Mouse (Mus musculus): ENCODE results near the gene Mapk12. TPM values are rescaled to one million over a fixed set of nuclear protein-coding genes. Genes with fewer than 3 reads are reported as not detected.
A peak's percentile ranks its signal among the peaks of the same experiment; 100 is the strongest.

The Mapk12 gene
- polyA plus RNA-seq, 1 experiment, result 49.8 TPM

GRCm38 (mm10) chr15:89138046-89138405, 2.5 kb downstream of the Mapk12 start:
- no peak for DNase-seq (ENCODE audit: low spot score)

GRCm38 (mm10) chr15:89137378-89138045, 3.0 kb downstream of the Mapk12 start:
- DNase-seq (ENCODE audit: low spot score), result no peak

GRCm38 (mm10) chr15:89136461-89137155, 3.9 kb downstream of the Mapk12 start:
- no peak for DNase-seq (ENCODE audit: low spot score)

- DNase-seq (ENCODE audit: low spot score), result no peak
These were observed 9.2 kb downstream of the Mapk12 start for GRCm38 (mm10) chr15:89131316-89131715.

- DNase-seq (ENCODE audit: low spot score), result no peak
These were observed 10.3 kb downstream of the Mapk12 start for GRCm38 (mm10) chr15:89130245-89130644.

GRCm38 (mm10) chr15:89128382-89129350, 11.8 kb downstream of the Mapk12 start, which contains the start of gene Hdac10:
Gene Hdac10, minus strand, starts transcription at chr15:89128700.
- peak; percentile 78 for DNase-seq (ENCODE audit: low spot score)

GRCm38 (mm10) chr15:89127364-89127940, 13.1 kb downstream of the Mapk12 start:
- no peak for DNase-seq (ENCODE audit: low spot score)

GRCm38 (mm10) chr15:89126622-89127021, 13.9 kb downstream of the Mapk12 start:
- DNase-seq (ENCODE audit: low spot score), result no peak

GRCm38 (mm10) chr15:89125351-89125750, 15.2 kb downstream of the Mapk12 start:
- DNase-seq (ENCODE audit: low spot score), result no peak

- DNase-seq (ENCODE audit: low spot score), result no peak
These were observed 16.2 kb downstream of the Mapk12 start for GRCm38 (mm10) chr15:89124312-89124711.

GRCm38 (mm10) chr15:89123595-89123994, 16.9 kb downstream of the Mapk12 start:
- DNase-seq (ENCODE audit: low spot score), result no peak

- DNase-seq (ENCODE audit: low spot score), result peak; percentile 84
These were observed 17.7 kb downstream of the Mapk12 start, which contains the start of gene Tubgcp6 for GRCm38 (mm10) chr15:89122649-89123366. Gene Tubgcp6, minus strand, starts transcription at chr15:89123112.

GRCm38 (mm10) chr15:89118007-89118406, 22.5 kb downstream of the Mapk12 start:
- no peak for DNase-seq (ENCODE audit: low spot score)

GRCm38 (mm10) chr15:89110147-89110546, 30.4 kb downstream of the Mapk12 start:
- no peak for DNase-seq (ENCODE audit: low spot score)

- no peak for DNase-seq (ENCODE audit: low spot score)
These were observed 33.5 kb downstream of the Mapk12 start for GRCm38 (mm10) chr15:89106976-89107375.

- DNase-seq (ENCODE audit: low spot score), result no peak
These were observed 34.4 kb downstream of the Mapk12 start for GRCm38 (mm10) chr15:89106073-89106472.

- DNase-seq (ENCODE audit: low spot score), result no peak
These were observed 36.1 kb downstream of the Mapk12 start for GRCm38 (mm10) chr15:89104425-89104824.

- DNase-seq (ENCODE audit: low spot score), result no peak
These were observed 36.6 kb downstream of the Mapk12 start for GRCm38 (mm10) chr15:89103921-89104320.

- no peak for DNase-seq (ENCODE audit: low spot score)
These were observed 37.9 kb downstream of the Mapk12 start for GRCm38 (mm10) chr15:89102646-89103045.

GRCm38 (mm10) chr15:89100823-89101222, 39.7 kb downstream of the Mapk12 start:
- no peak for DNase-seq (ENCODE audit: low spot score)

- no peak for DNase-seq (ENCODE audit: low spot score)
These were observed 41.9 kb downstream of the Mapk12 start for GRCm38 (mm10) chr15:89098616-89099015.

Data from urinary bladder, adult 2 months (tissue).